Mouse (Mus musculus) embryonic facial prominence, embryonic 14.5 days (tissue): Measurements from ENCODE around the gene Nckap5l. TPM values are rescaled to one million over a fixed set of nuclear protein-coding genes. Genes with fewer than 3 reads are reported as not detected.

Experiments used
- ATAC-seq: fragments of 200-750 bp; cut with Nextera tagmentation; 2 replicates; pipeline ENCODE4 v1.8.0; 2017; ENCODE audit warnings: low read depth, moderate number of reproducible peaks, moderate TSS enrichment
- DNase-seq: peaks from one replicate; pipeline ENCODE4 v3.0.0-alpha.2; 2015; ENCODE audit warnings: low spot score
- H3K27ac ChIP-seq: fragments of 300-500 bp; sonication (generic); replicated peaks from 2 replicates; pipeline ENCODE4 v1.5.1; 2014; ENCODE audit warnings: low read depth, mild to moderate bottlenecking, low read length, moderate library complexity
- H3K27me3 ChIP-seq: fragments of 300-500 bp; sonication (generic); replicated peaks from 2 replicates; pipeline ENCODE4 v1.6.1; 2014; ENCODE audit warnings: low read length; ENCODE audit not compliant: control insufficient read depth, insufficient read depth
- H3K36me3 ChIP-seq: fragments of 300-500 bp; sonication (generic); 2 replicates; pipeline ENCODE4 v1.6.1; 2014; ENCODE audit warnings: low read length, mixed read lengths; ENCODE audit not compliant: control insufficient read depth, insufficient read depth
- H3K4me1 ChIP-seq: fragments of 300-500 bp; sonication (generic); 2 replicates; pipeline ENCODE4 v1.6.1; 2014; ENCODE audit warnings: antibody characterized with exemption, low read length; ENCODE audit not compliant: control insufficient read depth, insufficient read depth
- H3K4me2 ChIP-seq: fragments of 300-500 bp; sonication (generic); 2 replicates; pipeline ENCODE4 v1.6.1; 2014; ENCODE audit warnings: low read depth, mild to moderate bottlenecking, low read length, moderate library complexity, mixed read lengths
- H3K4me3 ChIP-seq: fragments of 300-500 bp; sonication (generic); 2 replicates; pipeline ENCODE4 v1.5.1; 2014; ENCODE audit warnings: low read depth, mild to moderate bottlenecking, low read length
- H3K9ac ChIP-seq: fragments of 300-500 bp; sonication (generic); 2 replicates; pipeline ENCODE4 v1.6.1; 2014; ENCODE audit warnings: low read depth, mild to moderate bottlenecking, low read length, moderate library complexity, mixed read lengths
- H3K9me3 ChIP-seq: fragments of 300-500 bp; sonication (generic); 2 replicates; pipeline ENCODE4 v1.6.1; 2016; ENCODE audit warnings: low read length; ENCODE audit not compliant: control insufficient read depth
- WGBS: fragments of 180-500 bp; shearing (Covaris S2); extraction: QIAGEN DNeasy Blood & Tissue Kit; methylation state at CpG from one replicate; pipeline ENCODE4 v1.1.7; 2014; 5-methylcytosine and 5-hydroxymethylcytosine counted together
- polyA plus RNA-seq: library from polyadenylated mRNA; unstranded; fragments of >200 nt; fragmentation: Nextera tagmentation; extraction: Ambion mirVana; gene quantifications from 2 replicates; pipeline ENCODE4 v1.2.1, GENCODE M21; 2014

Nckap5l gene
- polyA plus RNA-seq, 1 experiment from 2014 or later, result 12.5 TPM

- peak; percentile 63 for DNase-seq
- Histone ChIP-seq H3K27ac (peak overlapping the region; percentile 86), H3K36me3 (peaks cover 21% of the 10 kb centered on the region; the same call in 1 of the 2 replicates), H3K4me3 (no peak overlapping the region), H3K4me1 (peaks cover 32% of the 10 kb centered on the region), H3K4me2 (peak overlapping the region; percentile 27; the same call in 1 of the 2 replicates), H3K9me3 (no peaks in the 10 kb centered on the region), H3K27me3 (no peaks in the 10 kb centered on the region), H3K9ac (peak overlapping the region; percentile 41; the same call in 1 of the 2 replicates)
- peak; percentile 12; the same call in 1 of the 2 replicates for ATAC-seq
- WGBS, result 49% methylated on average over 8 of the region's 8 CpGs
Observed at GRCm38 (mm10) chr15:99440816-99441457, 16.6 kb downstream of the Nckap5l start.

- peaks cover 32% of the 10 kb centered on the region for H3K4me1 ChIP-seq
- ATAC-seq (peak; percentile 89), DNase-seq (peak; percentile 88)
- peak overlapping the region; percentile 86 for H3K27ac ChIP-seq
- H3K4me3 ChIP-seq, result no peak overlapping the region
- peaks cover 21% of the 10 kb centered on the region; the same call in 1 of the 2 replicates for H3K36me3 ChIP-seq
- peak overlapping the region; percentile 27; the same call in 1 of the 2 replicates for H3K4me2 ChIP-seq
- no peaks in the 10 kb centered on the region for H3K9me3 ChIP-seq
- 0 out of 2 replicates have a peak overlapping the region, but pooled peaks have one; percentile 41 for H3K9ac ChIP-seq
- 43% methylated on average over 2 of the region's 2 CpGs for WGBS
- H3K27me3 ChIP-seq, result no peaks in the 10 kb centered on the region
Observed at GRCm38 (mm10) chr15:99440112-99440815, 17.3 kb downstream of the Nckap5l start.

DNA sequence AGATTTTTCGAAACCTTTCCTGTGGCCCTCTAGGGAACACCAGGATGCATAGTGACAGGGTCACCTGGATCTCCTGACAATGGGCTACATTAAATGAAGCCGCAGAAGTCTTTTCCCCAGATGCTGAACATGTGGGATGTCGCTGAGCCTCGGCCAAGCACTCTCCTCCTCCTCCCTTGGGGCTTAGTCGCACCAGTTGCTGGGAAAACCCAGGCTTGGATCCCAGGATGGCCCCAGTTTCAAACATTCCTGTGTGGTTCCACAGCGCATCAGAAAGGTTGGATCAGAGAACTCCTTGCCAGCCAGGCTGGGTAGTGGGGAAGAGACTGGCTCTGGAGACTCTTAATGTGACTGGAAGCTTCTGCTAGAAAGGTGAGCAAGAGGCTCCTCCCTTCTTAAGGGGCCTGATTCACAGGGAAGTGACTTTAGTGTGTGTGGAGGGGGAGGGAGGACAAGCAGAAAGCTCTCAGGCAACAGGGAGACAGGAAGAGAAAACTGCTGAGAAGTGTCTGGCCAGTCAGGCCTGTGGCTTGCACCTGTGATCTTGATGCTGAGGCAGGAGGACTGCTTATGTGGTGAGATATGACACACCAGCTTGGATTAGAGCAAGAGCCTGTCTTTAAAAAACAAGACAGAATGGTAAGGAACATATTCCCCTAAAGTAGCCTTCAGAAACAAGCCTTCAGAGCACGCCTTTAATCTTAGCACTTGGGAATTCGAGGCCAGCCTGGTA is 18.4 kb downstream of the Nckap5l start:
- DNase-seq (no peak), ATAC-seq (no peak)
- H3K4me1 ChIP-seq, result peaks cover 32% of the 10 kb centered on the region
- no peak overlapping the region for H3K9ac ChIP-seq
- 67% methylated on average over 8 of the region's 8 CpGs for WGBS
- H3K27me3 ChIP-seq, result no peaks in the 10 kb centered on the region
- H3K9me3 ChIP-seq, result no peaks in the 10 kb centered on the region
- peaks cover 16% of the 10 kb centered on the region; the same call in 1 of the 2 replicates for H3K36me3 ChIP-seq
- no peak overlapping the region for H3K27ac ChIP-seq
- H3K4me2 ChIP-seq, result no peak overlapping the region
- no peak overlapping the region for H3K4me3 ChIP-seq

GRCm38 (mm10) chr15:99433913-99434312 is 23.6 kb downstream of the Nckap5l start:
- 88% methylated on average over 12 of the region's 12 CpGs for WGBS
- Histone ChIP-seq H3K27me3 (no peaks in the 10 kb centered on the region), H3K4me1 (peaks cover 4% of the 10 kb centered on the region), H3K27ac (no peak overlapping the region), H3K4me2 (no peak overlapping the region), H3K4me3 (no peak overlapping the region), H3K9me3 (no peaks in the 10 kb centered on the region), H3K36me3 (peaks cover 45% of the 10 kb centered on the region), H3K9ac (no peak overlapping the region)
- ATAC-seq (no peak), DNase-seq (no peak)

- ATAC-seq (no peak), DNase-seq (no peak)
- Histone ChIP-seq H3K9me3 (no peaks in the 10 kb centered on the region), H3K27ac (no peak overlapping the region), H3K4me2 (no peak overlapping the region), H3K9ac (no peak overlapping the region), H3K4me1 (peaks cover 4% of the 10 kb centered on the region), H3K36me3 (peaks cover 46% of the 10 kb centered on the region), H3K4me3 (no peak overlapping the region), H3K27me3 (no peaks in the 10 kb centered on the region)
- 92% methylated on average over 16 of the region's 16 CpGs for WGBS
Observed at GRCm38 (mm10) chr15:99433081-99433718, 24.3 kb downstream of the Nckap5l start.

DNA sequence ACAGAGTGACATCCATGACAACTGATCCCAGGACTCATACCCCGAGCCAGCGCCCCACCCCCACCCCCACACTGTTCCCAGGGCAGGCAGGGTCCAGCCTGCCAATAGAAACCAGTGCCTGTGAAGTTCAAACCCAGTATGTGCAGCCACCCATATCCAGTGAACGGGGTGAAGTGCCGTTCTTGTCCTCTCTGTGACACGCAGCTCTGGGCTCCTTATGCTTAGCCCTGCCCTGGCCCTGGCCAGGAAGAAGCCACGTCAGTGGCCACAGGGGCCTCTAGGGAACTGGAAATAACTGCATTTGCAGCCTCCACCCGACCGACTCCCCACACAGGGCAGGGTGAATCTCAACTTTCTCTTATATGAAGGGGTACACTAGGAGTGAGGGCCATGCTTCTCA is 25.6 kb downstream of the Nckap5l start:
- H3K27ac ChIP-seq, result peak overlapping the region; percentile 40; the same call in 1 of the 2 replicates

GRCm38 (mm10) chr15:99431504-99431903 is 26.0 kb downstream of the Nckap5l start:
- ATAC-seq (peak; percentile 69; the same call in 1 of the 2 replicates), DNase-seq (peak; percentile 63)
- Histone ChIP-seq H3K4me2 (no peak overlapping the region), H3K36me3 (peaks cover 59% of the 10 kb centered on the region), H3K9ac (no peak overlapping the region), H3K27ac (peak overlapping the region; percentile 40; the same call in 1 of the 2 replicates), H3K4me1 (no peaks in the 10 kb centered on the region; the same call in 1 of the 2 replicates), H3K9me3 (no peaks in the 10 kb centered on the region), H3K27me3 (no peaks in the 10 kb centered on the region), H3K4me3 (no peak overlapping the region)
- WGBS, result 71% methylated on average over 7 of the region's 7 CpGs

More for the DNA sequence above, 25.6 kb downstream of the Nckap5l start:
- ATAC-seq (peak; percentile 54), DNase-seq (peak; percentile 33)
- Histone ChIP-seq H3K36me3 (peaks cover 54% of the 10 kb centered on the region), H3K9ac (no peak overlapping the region), H3K4me2 (no peak overlapping the region), H3K9me3 (no peaks in the 10 kb centered on the region), H3K4me3 (no peak overlapping the region), H3K27me3 (no peaks in the 10 kb centered on the region), H3K4me1 (no peaks in the 10 kb centered on the region; the same call in 1 of the 2 replicates)
- WGBS, result 63% methylated on average over 8 of the region's 8 CpGs

- no peaks in the 10 kb centered on the region; the same call in 1 of the 2 replicates for H3K4me1 ChIP-seq
- H3K4me2 ChIP-seq, result no peak overlapping the region
- no peak for ATAC-seq
- no peak overlapping the region for H3K27ac ChIP-seq
- H3K4me3 ChIP-seq, result no peak overlapping the region
- peaks cover 63% of the 10 kb centered on the region for H3K36me3 ChIP-seq
- DNase-seq, result no peak
- H3K27me3 ChIP-seq, result no peaks in the 10 kb centered on the region
- no peak overlapping the region for H3K9ac ChIP-seq
- WGBS, result 84% methylated on average over 10 of the region's 10 CpGs
- H3K9me3 ChIP-seq, result no peaks in the 10 kb centered on the region
Observed at GRCm38 (mm10) chr15:99431063-99431462, 26.5 kb downstream of the Nckap5l start.
